Mouse (Mus musculus): ENCODE results near the gene Jaml.

The Jaml gene

DNA sequence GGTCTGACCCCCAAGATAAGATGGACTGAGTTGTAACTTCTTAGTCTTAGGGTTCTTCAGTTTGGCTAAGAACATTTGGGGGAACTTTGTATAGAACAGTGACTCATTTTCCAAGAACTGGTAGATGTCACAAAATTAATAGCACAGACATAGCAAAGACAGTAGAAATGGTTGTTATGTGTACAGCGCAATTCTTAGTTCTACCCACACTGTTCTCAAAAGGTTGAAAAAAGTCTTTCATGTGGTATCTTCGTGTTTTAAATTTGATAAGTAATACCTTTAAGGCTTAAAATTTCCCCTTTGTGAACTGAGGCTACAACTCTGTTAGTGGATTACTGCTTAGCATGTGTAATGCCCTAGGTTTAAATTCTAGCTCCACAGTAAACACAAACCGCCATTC, 4.1 kb downstream of the Jaml start:
- DNase-seq (ENCODE audit: low spot score): no peak

DNA sequence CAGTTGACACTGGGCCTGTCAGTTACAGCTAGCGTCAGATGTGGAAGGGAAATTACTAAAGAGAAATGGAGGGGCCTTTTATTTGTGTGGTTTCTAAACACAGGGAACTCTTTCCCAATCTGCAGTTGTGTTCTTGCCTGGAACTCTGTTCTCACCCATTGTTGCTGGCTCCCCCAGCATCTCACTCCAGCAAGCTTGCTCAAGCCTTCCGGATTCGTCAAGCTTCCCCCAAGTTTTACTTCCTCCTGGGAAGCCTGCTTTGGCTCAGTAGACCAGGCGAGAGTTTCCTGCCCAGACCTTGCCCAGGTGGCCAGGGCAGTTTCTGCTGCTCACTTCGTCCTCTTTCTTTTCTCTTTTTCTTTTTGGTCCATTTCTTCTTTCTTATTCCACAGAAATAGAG, 5.6 kb downstream of the Jaml start:
- no peak for DNase-seq (ENCODE audit: low spot score)

DNA sequence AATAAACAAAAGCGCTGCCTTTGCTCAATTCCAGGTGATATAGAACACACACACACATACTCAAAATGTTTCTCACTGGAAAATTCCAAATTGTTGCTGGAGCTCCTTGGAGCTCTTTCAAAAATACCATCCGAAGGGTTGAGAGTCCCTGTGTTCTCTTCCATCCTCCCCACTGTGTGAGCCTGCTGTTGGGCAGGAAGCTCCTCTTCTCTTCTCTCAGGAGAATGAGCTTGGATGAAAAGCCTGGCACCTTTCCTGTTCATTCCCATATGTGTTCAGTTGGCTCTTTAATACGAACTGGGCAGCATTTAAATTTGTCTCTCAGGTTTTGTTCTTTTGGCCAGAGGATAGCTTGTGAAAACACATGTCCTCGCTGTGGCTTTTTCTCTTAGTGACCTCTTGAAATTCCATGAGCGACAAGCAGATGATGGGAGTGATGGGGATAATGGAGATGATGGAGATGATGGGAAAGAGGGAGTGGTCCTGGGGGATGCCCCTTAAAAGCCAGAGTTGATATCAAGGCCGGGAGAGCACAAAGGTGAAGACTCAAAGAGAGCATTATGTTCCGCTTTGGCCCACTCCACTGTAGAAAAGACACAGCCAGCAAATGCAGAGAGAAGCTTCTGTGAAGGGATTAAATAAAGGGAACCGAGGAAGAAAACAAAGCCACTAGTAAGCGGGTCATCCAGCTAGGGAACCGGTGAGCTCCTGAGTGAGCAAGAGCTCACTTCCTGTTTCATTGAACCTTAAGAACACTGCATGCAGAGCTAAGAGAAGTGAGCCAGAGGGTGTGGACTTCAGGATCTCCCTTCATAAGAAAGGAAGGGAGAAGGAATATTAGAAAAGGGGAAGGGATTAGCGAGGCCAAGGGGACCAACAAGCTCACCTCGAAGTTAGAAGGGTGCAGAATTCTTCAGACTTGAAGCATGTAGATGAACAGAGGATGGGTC, 7.0 kb downstream of the Jaml start:
- DNase-seq (ENCODE audit: low spot score): no peak

DNA sequence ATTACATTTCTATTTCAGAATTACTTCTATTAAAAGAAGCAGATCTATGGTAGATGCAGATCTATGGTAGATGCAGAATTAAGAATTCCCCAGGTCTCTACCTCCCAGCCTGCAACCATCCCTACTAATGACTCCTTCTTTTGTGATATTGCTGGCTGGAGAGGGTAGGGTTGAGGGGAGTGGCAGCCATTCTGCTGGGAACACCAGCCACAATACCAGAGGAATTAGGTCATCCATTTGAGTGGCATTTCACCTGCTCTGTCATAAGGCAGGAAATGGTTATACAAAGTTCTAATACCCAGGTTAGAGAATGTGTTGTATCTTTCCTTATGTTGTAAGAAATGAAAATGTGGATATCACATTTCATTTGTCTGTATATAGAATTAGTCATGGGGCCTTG, 9.1 kb downstream of the Jaml start:
- no peak for DNase-seq (ENCODE audit: low spot score)

DNA sequence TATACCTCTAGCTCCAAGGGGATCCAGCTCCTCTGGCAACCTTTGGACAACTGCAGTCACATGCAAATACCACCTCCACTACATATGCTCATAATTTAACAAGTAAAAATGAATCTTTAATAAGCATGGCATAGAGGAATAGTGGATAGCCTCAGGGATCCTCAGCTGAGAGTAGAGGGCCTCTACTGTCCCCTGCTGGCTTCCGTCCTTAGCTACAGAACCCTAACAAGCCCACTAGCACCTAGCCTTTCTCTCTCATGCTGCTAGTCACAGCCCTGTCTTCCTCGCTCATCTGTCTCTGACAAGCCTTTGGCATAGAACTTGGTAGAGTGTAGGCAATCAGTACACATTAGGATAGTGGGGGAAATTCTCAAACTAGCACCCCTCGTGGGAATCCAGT, 11.8 kb downstream of the Jaml start:
- no peak for DNase-seq (ENCODE audit: low spot score)

DNA sequence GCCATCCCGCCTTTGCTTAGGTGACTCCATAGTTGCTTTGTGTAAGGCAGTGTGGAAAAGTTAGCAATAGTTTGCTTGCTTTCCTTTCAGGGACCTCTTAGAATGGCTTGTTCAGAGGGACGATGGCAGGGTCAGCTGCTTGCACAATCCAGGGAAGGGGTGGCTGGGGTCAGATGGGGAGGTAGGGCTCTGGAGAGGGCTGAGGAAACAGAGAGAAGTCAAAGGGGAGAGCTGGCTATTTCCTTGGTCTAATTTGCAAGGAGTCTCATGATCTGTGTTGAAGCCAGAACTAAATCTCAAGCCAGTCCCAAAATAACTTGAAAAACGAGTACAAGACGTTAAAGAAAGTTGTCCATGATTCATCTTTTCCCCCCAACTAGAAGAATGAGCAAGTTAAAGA, 13.7 kb downstream of the Jaml start:
- DNase-seq (ENCODE audit: low spot score): no peak

DNA sequence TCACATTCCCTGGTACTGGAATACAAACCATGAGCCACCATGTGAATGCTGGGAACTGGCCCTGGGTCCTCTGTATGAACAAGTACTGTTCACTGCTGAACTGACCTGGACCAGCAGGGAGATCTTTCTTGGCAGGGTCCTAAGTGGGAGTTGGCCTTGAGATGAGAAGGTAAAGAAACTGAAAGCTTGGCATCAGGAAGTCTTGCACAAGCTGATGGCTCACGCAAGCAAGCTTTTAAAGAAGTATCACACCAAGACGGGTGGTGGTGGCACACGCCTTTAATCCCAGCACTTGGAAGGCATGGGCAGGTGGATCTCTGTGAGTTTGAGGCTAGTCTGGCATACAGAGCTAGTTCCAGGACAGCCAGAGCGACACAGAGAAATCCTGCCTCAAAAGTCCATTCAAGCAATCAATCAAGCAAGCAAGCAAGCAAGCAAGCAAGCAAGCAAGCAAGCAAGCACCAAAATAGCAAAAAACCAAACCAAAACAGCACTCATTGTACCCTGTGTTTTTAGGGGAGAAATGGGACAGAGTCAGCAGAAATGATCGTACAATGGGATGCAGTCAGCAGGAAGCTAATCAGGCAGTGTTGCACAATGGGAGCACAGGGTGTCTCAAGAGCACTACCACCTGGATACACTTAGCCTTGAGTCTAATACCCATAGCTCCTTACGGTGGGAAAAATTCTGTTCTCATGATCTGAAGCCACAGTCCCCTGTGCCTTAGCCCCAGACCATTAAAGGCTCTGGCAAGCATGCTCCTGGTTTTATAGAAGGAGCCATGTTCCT, 16.4 kb downstream of the Jaml start:
- no peak for DNase-seq (ENCODE audit: low spot score)

DNA sequence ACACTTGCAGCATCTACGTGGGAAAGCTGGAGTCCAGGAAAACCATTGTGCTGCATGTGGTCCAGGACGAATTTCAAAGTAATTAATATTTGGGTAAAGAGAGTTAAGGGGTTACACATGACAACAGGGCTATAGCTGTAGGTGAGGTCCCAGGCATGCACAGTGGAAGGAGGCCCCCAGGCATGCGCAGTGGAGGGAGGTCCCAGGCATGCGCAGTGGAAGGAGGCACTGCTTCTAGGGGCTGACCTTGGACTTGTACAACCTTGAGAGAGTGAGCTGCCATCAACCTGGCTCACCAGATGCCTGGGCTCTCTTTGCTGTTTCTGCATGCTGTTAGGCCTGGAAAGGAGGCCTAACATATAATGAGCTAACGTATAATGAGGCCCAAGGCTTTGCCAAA, 18.9 kb downstream of the Jaml start:
- no peak for DNase-seq (ENCODE audit: low spot score)

DNA sequence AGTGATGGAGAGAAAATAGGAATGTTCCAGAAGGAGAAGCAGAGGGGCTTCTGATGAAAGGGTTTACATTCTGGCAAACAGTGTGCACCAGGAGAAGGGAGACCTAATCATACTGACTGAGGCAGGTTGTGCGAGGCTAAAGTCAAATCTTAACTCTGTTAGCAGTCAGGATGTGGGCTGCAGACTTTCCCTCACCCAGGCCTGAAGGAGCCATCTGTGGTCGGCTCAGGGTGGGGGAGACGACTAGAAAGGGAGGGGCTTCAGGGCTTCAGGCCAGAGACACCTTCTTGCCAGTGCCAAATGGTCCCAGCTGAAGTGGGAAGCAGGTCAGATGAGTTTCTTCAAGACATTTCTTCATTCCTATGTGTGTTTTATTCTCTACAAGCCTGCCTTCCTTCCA, 19.4 kb downstream of the Jaml start:
- DNase-seq (ENCODE audit: low spot score): peak; percentile 60

DNA sequence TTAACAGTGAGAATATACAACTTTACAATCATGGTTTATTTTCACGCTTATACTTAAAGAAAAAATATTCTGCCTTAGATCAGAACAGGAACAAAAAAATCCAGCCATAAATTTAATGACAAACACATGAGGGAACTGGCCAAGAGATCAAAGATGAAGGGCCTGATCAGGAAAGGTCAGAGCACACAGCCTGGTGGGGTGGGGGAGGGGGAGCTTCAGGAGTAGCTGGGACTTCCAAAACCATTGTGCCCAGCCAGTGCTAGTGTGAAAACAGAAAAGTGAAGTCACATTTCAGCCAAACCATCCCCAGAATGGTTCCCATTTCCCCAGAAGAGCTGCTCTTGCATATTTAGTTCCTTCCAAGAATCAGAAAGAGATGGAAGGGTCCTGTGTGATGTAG, 23.5 kb downstream of the Jaml start:
- no peak for DNase-seq (ENCODE audit: low spot score)

DNA sequence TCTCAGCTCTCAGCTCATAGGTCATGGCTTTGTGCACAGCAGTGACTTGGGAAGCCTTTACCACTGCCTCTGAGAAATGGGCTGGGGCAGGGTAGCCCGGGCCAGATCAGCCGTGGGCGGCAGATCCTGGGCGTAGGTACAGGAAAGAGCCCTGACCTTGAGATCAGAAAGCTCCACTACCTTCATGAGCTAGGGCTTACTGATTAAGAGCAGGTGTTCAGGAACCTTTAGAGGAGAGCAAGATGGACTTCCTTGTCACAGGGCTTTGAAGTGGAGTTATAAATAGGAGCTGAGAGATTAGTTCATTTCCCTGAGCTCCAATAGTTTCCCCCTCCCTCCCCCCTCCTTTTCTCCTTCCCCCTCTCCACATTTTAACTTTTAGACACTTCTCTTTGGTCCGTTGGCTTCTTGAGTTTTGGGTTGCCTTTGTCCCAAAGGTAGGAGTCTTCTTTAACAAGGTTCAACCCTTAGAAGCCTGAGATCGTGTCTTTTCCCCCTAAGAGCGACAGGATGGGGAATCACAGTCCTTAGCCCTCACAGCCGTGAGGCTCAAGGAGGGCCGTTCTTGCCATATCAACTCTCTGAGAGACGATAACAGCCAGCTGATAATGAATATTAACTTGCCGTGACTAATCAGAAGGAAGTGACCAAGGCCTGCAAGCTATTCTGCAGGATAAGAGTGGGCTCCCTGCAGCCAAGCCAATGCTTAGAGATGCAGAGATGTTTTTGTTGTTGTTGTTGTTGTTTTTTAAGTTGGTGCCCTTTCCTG, 24.4 kb downstream of the Jaml start:
- no peak for DNase-seq (ENCODE audit: low spot score)

DNA sequence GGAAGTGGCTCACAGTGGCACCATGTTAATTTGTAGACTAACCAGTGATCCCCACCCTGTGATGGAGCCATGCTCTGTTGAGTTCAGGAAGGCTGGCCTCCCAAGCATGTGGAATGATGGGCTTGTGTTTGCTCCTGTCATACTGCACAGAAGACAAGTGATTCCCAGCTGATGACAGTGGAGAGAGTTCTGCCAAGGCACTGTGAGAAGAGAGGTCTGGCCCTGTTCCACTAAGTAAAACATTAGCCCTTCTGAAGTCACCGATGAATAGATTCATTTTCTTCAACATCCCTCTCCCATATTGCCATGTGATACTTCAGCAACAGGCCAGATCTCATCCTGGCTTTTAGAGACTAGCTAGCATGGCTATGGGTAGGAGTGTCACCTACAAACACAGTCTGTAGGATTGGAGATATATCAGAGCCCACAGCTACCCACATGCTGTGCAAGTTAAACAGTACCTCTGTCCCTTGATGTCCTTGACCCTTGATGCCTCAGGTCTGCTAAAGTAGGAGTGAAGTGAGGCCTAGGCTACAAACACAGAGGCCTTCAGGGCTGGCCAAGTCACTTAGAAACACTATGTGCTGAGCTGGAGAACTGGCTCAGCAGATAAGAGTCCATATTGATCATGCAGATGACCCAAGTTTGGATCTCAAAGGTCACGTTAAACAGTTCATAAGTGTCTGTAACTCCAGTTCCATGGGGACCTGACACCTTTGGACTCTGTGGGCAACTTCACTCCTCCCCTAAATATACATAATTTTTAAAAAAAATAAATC, 26.8 kb downstream of the Jaml start:
- no peak for DNase-seq (ENCODE audit: low spot score)

DNA sequence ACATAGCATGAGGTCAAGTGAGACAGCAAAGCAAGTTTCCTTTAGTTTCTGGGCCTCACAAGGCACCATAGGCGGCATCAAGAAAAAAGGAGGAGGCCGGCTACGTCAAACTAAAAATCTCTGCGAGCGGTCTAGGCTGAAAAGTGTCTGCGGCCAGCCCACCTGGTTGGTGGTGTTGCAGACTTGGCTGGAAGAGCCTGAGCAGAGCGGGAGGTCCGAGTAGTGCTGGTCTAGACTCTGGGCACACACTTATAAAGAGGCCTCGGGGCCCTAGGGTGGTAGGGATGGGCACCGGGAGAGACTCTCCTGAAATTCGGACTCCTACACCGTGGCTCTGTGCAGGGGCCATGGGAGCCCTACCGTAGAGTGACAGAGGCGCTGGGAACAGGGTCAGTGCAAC, 36.7 kb downstream of the Jaml start:
- no peak for DNase-seq (ENCODE audit: low spot score)

DNA sequence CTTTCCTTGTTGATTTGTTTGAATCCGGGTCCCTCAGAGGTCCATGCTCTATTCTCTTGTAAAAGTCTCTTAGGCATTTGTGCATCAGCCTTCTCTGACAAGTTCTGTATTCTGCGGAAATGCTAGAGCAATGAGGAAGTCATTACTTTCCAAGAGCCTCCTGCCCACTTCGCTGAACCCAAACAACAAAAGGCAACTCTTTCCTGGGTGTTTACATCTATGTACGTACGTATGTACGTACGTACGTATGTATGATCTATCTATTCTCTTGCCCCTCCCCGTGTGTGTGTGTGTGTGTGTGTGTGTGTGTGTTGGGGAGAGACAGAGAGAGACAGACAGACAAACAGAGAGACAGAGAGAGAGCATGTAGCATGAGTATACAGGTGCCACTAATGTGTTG, 37.8 kb downstream of the Jaml start:
- DNase-seq (ENCODE audit: low spot score): peak; percentile 77

DNA sequence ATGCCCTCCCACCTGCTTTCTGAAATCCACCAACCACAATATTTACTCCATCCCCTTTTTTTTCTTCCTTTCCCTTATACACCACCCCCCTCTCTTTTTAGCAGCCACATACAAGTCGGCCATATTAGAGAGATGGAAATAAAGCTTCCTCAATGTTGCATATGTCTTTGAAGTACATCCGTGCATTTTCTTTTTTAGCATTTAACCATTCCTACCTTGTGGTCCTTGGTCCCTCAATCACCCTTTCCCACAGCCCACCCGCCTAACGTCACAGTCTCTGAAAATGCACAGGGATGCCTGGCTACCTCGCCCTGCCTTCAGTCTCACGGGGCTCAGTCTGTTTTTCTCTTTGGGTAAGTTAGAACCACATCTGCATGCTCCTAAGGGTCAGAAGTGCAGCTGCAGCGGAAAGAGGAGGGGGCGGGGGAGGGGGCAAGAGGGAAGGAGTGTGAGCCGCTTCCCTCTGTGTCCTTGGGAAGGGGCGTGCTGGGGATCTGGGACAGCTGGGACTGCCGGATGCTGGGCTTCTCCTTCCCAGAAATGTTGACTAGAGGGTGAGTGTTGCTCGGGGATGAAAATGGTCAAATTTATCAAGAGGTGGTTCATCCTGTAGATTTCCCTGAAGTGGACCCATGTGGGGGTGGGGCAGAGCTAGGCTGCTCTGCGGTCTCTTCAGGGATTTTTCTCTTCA, 38.9 kb downstream of the Jaml start, which contains the start of gene Scn2b:
Scn2b (plus strand) TSS at position 42 of the 691 bp plus-strand sequence.
- DNase-seq (ENCODE audit: low spot score): peak; percentile 16

DNA sequence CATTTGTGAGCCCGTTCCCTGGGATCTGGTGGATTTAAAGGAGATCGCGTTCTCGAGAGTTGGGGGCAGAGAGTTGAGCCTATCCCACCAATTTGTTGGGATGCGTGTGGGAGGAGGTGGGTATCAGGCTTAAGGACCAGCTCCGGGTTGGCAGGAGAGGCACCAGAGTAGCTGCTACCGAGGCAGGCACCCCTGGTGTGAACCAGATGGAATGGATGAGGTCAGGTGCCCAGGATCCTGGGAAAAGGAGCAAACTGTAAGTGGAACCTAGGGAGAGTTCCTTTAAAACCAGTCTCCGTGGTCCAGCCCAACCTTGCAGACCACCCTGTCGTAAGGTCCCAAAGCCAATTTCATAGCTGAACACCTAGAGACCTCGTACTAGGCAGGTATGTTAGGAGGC, 39.6 kb downstream of the Jaml start:
- DNase-seq (ENCODE audit: low spot score): no peak

DNA sequence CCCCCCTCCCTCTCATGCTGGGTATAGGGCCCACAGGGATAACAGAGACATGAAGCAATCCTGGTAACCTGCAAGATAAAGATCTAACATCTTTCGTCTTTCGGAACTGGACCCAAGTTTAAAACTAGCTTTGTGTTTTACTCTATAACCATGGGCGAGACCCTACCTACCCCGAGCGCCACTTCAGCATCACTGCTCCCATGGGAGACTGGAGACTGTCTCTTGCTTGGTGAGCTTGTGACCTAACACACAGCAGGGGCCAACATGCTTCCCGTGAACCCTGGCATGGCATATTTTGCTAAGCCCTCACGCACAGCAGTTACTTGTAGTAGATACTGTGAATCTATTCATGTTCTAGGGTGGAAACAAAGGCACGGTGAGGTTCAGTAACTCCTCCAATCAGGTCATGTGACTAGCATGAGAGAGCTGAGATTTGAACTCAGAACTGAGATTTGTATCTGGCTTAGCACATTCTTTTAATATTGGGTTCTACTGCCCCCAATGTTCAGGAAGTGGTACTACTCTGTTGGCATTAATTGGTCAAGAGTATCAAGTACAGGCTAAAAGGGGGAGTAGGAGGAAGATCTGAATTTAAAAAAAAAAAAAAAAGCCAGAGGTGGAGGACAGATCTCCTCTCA, 40.5 kb downstream of the Jaml start:
- DNase-seq (ENCODE audit: low spot score): no peak

DNA sequence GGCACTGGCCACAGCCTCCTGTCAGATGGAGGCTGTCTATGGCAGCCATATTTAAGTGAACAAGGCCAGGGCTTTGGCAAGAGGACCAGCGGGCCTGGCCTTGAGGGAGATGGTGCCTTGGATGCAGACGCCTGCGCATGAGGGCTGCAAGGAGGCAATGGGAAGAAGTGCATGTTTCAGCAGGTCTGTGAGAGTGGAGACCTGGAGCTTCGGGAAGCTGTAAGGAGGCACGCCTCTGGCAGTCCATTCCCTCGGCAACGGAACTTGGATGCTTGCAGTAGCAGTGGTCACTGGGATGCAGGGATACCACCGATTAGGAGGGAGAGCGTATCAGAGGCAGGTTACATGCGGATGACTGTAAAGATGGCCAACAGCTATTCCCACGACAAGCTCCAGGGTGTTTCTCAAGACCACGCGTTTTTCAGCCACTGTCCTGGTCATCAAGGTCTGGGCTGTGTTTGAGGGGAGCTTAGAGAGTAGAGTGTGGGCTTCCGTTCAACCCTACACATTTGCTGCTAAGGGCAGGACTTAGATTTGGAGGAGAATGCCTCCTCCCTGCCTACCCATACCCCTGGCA, 41.1 kb downstream of the Jaml start:
- DNase-seq (ENCODE audit: low spot score): no peak

DNA sequence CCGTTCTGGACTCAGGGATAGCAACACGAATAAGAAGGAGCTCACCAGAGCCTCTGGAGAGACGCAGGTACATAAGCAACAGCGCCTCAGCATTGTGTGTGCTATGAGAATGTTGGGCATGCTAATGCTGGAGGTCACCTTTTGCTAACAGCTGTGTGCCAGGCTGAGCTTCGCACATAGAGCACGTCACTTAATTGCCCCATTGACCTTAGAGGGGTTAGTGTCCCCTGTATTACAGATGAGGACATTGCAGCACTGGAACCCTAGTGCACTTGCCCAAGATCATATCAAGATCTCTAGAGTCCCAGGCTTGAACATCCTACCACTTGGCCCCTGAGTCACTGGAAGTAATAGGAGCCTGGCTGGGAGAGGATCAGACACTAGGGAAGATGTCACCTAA, 41.6 kb downstream of the Jaml start:
- no peak for DNase-seq (ENCODE audit: low spot score)

DNA sequence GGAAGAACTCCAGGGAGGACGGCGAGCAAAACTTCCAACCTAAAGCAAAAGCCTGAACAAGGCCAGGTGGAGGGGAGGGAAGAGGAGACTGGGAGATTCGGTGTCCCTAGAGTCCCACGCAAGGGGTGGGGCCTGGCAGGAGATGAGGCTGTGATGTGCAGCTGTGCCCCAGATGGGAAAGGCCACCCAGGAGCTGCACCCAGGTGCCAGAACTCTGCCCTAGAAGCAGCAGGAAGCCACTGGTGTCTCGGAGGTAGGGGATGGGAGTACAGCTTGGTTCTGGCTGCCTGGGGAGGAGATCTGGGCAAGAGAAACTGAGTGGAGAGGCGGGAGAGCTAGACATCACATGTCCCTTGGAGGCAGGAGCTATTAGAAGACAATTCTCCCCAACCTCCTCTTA, 42.0 kb downstream of the Jaml start:
- no peak for DNase-seq (ENCODE audit: low spot score)

Data from T-cell, adult 2 months (primary cell).